Mouse (Mus musculus) kidney, adult 2 months (tissue): ENCODE measurements at regions not wholly inside any gene's neighbourhood (a gene's known extent, or its start where the extent isn't known, plus 50 kb on each side); places are given as distances from the start of the nearest gene placed in this dataset.

Experiments
- CTCF ChIP-seq: fragments of 200-500 bp; conservative IDR thresholded peaks from 2 replicates; pipeline ENCODE4 v1.5.1; 2011; ENCODE audit warnings: low read depth, mild to moderate bottlenecking, control low read depth, low read length, moderate library complexity, mixed read lengths; ENCODE audit not compliant: insufficient read depth, insufficient read length
- POLR2A ChIP-seq: fragments of 200-500 bp; IDR thresholded peaks from one replicate; pipeline ENCODE4 v1.6.1; 2011; ENCODE audit warnings: low read depth, low read length, control low read depth

- TF ChIP-seq CTCF (no peak), POLR2A (no peak)
These were observed 66.7 kb downstream of the Spesp1 start for GRCm38 (mm10) chr9:62215151-62215859.
